Mouse (Mus musculus): ENCODE results near the gene Ypel4. TPM values are rescaled to one million over a fixed set of nuclear protein-coding genes. Genes with fewer than 3 reads are reported as not detected.

The Ypel4 gene
- total RNA-seq (2021): 10 to 100 TPM; 65.8 to 94.6 TPM

- intact Hi-C loops (cut with DNase I): loop anchor here (10.0 kb wide), 1 partner anchor 311 kb away; the partner anchor contains the start of gene Tnks1bp1
- DNase-seq (ENCODE audit: low spot score in 2 of 2): peak; percentile 72 to 79
Observed at GRCm38 (mm10) chr2:84733579-84734300, at the start of gene Ypel4. Ypel4 (plus strand) TSS chr2:84734058.

GRCm38 (mm10) chr2:84688080-84688844 lies 45.6 kb upstream of the Ypel4 start:
- DNase-seq (ENCODE audit: low spot score in 2 of 2): no peak
- intact Hi-C loops (cut with DNase I): no loop called here

GRCm38 (mm10) chr2:84690050-84690449 lies 43.8 kb upstream of the Ypel4 start:
- no peak for DNase-seq (ENCODE audit: low spot score in 2 of 2)
- intact Hi-C loops (cut with DNase I): no loop called here

- intact Hi-C loops (cut with DNase I): no loop called here
- no peak for DNase-seq (ENCODE audit: low spot score in 2 of 2)
Observed at GRCm38 (mm10) chr2:84695007-84695695, 38.7 kb upstream of the Ypel4 start.

GRCm38 (mm10) chr2:84703497-84703896 lies 30.4 kb upstream of the Ypel4 start:
- DNase-seq (ENCODE audit: low spot score in 2 of 2): no peak
- intact Hi-C loops (cut with DNase I): no loop called here

GRCm38 (mm10) chr2:84704329-84704728 lies 29.5 kb upstream of the Ypel4 start:
- intact Hi-C loops (cut with DNase I): no loop called here

GRCm38 (mm10) chr2:84705295-84705694 lies 28.6 kb upstream of the Ypel4 start:
- DNase-seq (ENCODE audit: low spot score in 2 of 2): no peak
- intact Hi-C loops (cut with DNase I): no loop called here

More at GRCm38 (mm10) chr2:84704329-84704728, 29.5 kb upstream of the Ypel4 start:
- DNase-seq (ENCODE audit: low spot score in 2 of 2): no peak

- intact Hi-C loops (cut with DNase I): no loop called here
- DNase-seq (ENCODE audit: low spot score in 2 of 2): no peak
Observed at GRCm38 (mm10) chr2:84707523-84707922, 26.3 kb upstream of the Ypel4 start.

- intact Hi-C loops (cut with DNase I): loop anchor here (5.0 kb wide), 1 partner anchor 35 kb away; the partner anchor contains the start of genes Gm28635, Med19 and Tmx2
- no peak for DNase-seq (ENCODE audit: low spot score in 2 of 2)
Observed at GRCm38 (mm10) chr2:84711898-84712297, 22.0 kb upstream of the Ypel4 start.

- DNase-seq (ENCODE audit: low spot score in 2 of 2): no peak
- intact Hi-C loops (cut with DNase I): loop anchor here (5.0 kb wide), 1 partner anchor 37 kb away; the partner anchor contains the start of genes Gm28635, Med19 and Tmx2
Observed at GRCm38 (mm10) chr2:84714422-84714810, 19.4 kb upstream of the Ypel4 start.

GRCm38 (mm10) chr2:84714811-84715561 lies 18.9 kb upstream of the Ypel4 start, which contains the start of gene Zdhhc5:
Zdhhc5 (minus strand) TSS chr2:84715180.
- intact Hi-C loops (cut with DNase I): loop anchor here (1.0 to 5.0 kb wide), 3 partner anchors 12 to 82 kb away; partner anchors contain the start of genes Clp1, Gm28635, Med19 and Tmx2
- peak; percentile 98 to 99 for DNase-seq (ENCODE audit: low spot score in 2 of 2)

- intact Hi-C loops (cut with DNase I): loop anchor here (1.0 to 5.0 kb wide), 2 partner anchors 12 to 82 kb away; partner anchors contain the start of genes Clp1 and Ube2l6
- peak; percentile 77 for DNase-seq (ENCODE audit: low spot score in 2 of 2)
Observed at GRCm38 (mm10) chr2:84715562-84716361, 18.1 kb upstream of the Ypel4 start.

- intact Hi-C loops (cut with DNase I): loop anchor here (5.0 kb wide), 1 partner anchor 81 kb away; the partner anchor contains the start of gene Ube2l6
Observed at GRCm38 (mm10) chr2:84716423-84717355, 17.2 kb upstream of the Ypel4 start.

GRCm38 (mm10) chr2:84717357-84717756 lies 16.5 kb upstream of the Ypel4 start:
- intact Hi-C loops (cut with DNase I): loop anchor here (5.0 kb wide), 1 partner anchor 80 kb away; the partner anchor contains the start of gene Ube2l6
- no peak for DNase-seq (ENCODE audit: low spot score in 2 of 2)

More at GRCm38 (mm10) chr2:84716423-84717355, 17.2 kb upstream of the Ypel4 start:
- no peak for DNase-seq (ENCODE audit: low spot score in 2 of 2)

- intact Hi-C loops (cut with DNase I): no loop called here
- no peak for DNase-seq (ENCODE audit: low spot score in 2 of 2)
Observed at GRCm38 (mm10) chr2:84720718-84721117, 13.1 kb upstream of the Ypel4 start.

GRCm38 (mm10) chr2:84721182-84721581 lies 12.7 kb upstream of the Ypel4 start:
- no peak for DNase-seq (ENCODE audit: low spot score in 2 of 2)
- intact Hi-C loops (cut with DNase I): no loop called here

GRCm38 (mm10) chr2:84723856-84724255 lies 10.0 kb upstream of the Ypel4 start:
- intact Hi-C loops (cut with DNase I): no loop called here

More at GRCm38 (mm10) chr2:84723856-84724255, 10.0 kb upstream of the Ypel4 start:
- no peak for DNase-seq (ENCODE audit: low spot score in 2 of 2)
